Mouse (Mus musculus) forebrain, postnatal 0 days (tissue): ENCODE results near the gene Cpt1b. TPM values are rescaled to one million over a fixed set of nuclear protein-coding genes. Genes with fewer than 3 reads are reported as not detected.
A peak's percentile ranks its signal among the peaks of the same experiment; 100 is the strongest.

Experiments used
- ATAC-seq: fragments of 200-750 bp; cut with Nextera tagmentation; 2 replicates; pipeline ENCODE4 v1.8.0; 2017; ENCODE audit warnings: mild to moderate bottlenecking, moderate library complexity
- DNase-seq: peaks from one replicate; pipeline ENCODE4 v3.0.0-alpha.2; 2015
- H3K27ac ChIP-seq: fragments of 300-500 bp; sonication (generic); 2 replicates; pipeline ENCODE4 v1.5.1; 2014; ENCODE audit warnings: low read depth, mild to moderate bottlenecking, antibody characterized with exemption, low read length, moderate library complexity, mixed read lengths
- H3K27me3 ChIP-seq: fragments of 300-500 bp; sonication (generic); 2 replicates; pipeline ENCODE4 v1.6.1; 2014; ENCODE audit warnings: mild to moderate bottlenecking, low read length, mixed read lengths; ENCODE audit not compliant: insufficient read depth
- H3K36me3 ChIP-seq: fragments of 300-500 bp; sonication (generic); 2 replicates; pipeline ENCODE4 v1.6.1; 2014; ENCODE audit warnings: mild to moderate bottlenecking, moderate library complexity; ENCODE audit not compliant: insufficient read depth
- H3K4me1 ChIP-seq: fragments of 300-500 bp; sonication (generic); 2 replicates; pipeline ENCODE4 v1.6.1; 2014; ENCODE audit warnings: antibody characterized with exemption; ENCODE audit not compliant: insufficient read depth
- H3K4me2 ChIP-seq: fragments of 300-500 bp; sonication (generic); 2 replicates; pipeline ENCODE4 v1.6.1; 2014; ENCODE audit warnings: low read depth, mild to moderate bottlenecking, moderate library complexity
- H3K4me3 ChIP-seq: fragments of 300-500 bp; sonication (generic); 2 replicates; pipeline ENCODE4 v1.5.1; 2014; ENCODE audit warnings: low read depth, low read length, mixed read lengths
- H3K9ac ChIP-seq: fragments of 300-500 bp; sonication (generic); 2 replicates; pipeline ENCODE4 v1.6.1; 2014; ENCODE audit warnings: mild to moderate bottlenecking
- H3K9me3 ChIP-seq: fragments of 300-500 bp; sonication (generic); 2 replicates; pipeline ENCODE4 v1.6.1; 2016; ENCODE audit warnings: low read length
- CTCF ChIP-seq: sonication (generic); IDR thresholded peaks from 2 replicates; pipeline ENCODE4 v1.5.1; 2016; ENCODE audit warnings: antibody characterized with exemption, control low read depth, low read depth
- WGBS: fragments of 180-500 bp; shearing (Covaris S2); extraction: QIAGEN DNeasy Blood & Tissue Kit; methylation state at CpG from one replicate; pipeline ENCODE4 v1.1.7; 2014; 5-methylcytosine and 5-hydroxymethylcytosine counted together
- polyA plus RNA-seq: library from polyadenylated mRNA; unstranded; fragments of >200 nt; fragmentation: Nextera tagmentation; extraction: Ambion mirVana; gene quantifications from 2 replicates; pipeline ENCODE4 v1.2.1, GENCODE M21; 2015
- total RNA-seq: library from RNA; depleted of rRNA; stranded (reverse); fragments of >200 nt; gene quantifications from 2 replicates; pipeline ENCODE4 v1.2.3, GENCODE M21; 2014; rRNA removed

Gene Cpt1b
- total RNA-seq (5.0 TPM in 2 replicates), polyA plus RNA-seq (1.1 and 1.3 TPM in 2 replicates)

DNA sequence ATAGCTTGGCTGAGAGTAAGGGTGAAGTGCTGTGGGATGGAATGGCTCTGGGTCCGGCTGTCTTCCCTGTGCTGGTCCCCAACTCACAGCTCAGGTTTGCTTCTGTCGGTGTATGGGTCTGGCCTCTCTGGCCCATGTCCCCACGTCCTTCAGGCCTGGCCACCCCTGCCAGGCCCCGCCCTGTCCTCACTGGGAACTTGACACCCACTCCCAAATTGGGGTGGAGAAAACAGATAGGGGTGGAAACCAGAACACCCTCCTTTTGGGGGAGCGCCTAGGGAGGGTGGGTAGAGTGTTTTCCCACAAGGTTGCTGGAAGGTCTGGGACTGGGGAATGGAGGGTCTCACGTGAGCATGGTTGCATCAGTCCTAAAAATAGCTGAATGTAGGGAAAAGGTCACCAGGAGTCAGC, at the start of gene Cpt1b:
Gene Cpt1b (minus strand): TSS at position 153 of the 411 bp plus-strand sequence.
- no peak for TF ChIP-seq CTCF
- Histone ChIP-seq H3K4me2 (no peak within 1 kb of the TSS), H3K4me1 (peaks cover 10% of the 10 kb centered on the region; the same call in 1 of the 2 replicates), H3K9me3 (no peaks in the 10 kb centered on the region), H3K4me3 (no peak within 1 kb of the TSS), H3K27me3 (no peaks in the 10 kb centered on the region), H3K9ac (no peak within 1 kb of the TSS), H3K27ac (no peak within 1 kb of the TSS), H3K36me3 (peaks cover 28% of the 10 kb centered on the region)
- no peak for DNase-seq
- 47% methylated on average over 6 of the region's 6 CpGs for WGBS
- ATAC-seq, result no peak

DNA sequence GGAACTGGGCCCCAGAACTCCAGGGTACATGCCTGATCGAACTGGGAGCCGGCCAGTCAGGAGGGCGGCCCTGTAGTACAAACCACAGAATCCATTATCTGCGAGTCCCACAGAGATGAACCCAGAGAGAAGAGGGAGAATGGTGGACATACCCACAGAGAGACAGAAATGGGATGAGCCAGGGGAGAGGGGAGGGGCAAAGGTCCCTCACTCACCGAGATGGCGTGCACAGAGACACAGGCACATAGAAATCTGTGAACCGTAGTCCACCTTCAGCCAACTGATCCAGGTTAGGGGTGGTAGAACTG, 49.6 kb upstream of the Cpt1b start:
- Histone ChIP-seq H3K27me3 (no peaks in the 10 kb centered on the region), H3K27ac (no peak overlapping the region), H3K4me1 (peaks cover 6% of the 10 kb centered on the region; the same call in 1 of the 2 replicates), H3K4me2 (peak overlapping the region; percentile 85), H3K9ac (peak overlapping the region; percentile 67), H3K9me3 (no peaks in the 10 kb centered on the region), H3K4me3 (peak overlapping the region; percentile 60), H3K36me3 (peaks cover 6% of the 10 kb centered on the region; the same call in 1 of the 2 replicates)
- TF ChIP-seq CTCF, result no peak
- no peak for DNase-seq
- 92% methylated on average over 7 of the region's 7 CpGs for WGBS
- ATAC-seq, result no peak

DNA sequence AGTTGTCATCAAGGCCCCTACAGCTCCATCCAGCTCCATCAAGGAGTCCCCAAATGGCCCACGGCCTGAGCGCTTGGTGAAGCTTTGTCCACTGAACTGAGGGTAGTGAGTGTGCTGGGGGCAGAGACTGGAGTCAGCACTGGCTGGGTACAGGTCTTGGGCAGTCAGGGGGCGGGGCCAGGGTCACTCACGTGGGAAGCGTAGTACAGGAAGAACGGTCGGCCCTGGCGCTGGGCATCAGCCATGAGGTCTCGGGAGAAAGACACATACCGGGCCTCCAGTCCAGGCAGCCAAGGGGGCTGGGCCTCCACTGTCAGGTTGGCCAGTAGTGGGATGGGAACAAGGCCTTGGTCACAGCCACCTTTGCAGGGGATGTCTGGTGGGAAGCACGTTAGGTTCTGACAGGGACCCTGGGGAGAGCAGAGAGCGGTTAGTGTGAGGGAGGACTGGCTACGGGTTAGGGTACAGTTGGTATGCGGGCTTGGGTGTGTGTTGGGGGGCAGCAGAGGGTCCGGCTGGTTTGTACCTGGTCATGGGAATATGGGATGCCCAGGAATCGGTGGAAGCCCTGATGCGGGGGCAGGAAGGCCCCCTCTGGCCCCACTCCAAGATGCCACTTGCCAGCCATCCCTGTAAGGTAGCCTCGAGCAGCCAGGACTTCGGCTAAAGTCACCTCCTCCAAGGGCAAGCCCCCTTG, 49.1 kb upstream of the Cpt1b start:
- 87% methylated on average over 19 of the region's 19 CpGs for WGBS
- DNase-seq, result no peak
- no peaks in the 10 kb centered on the region for H3K27me3 ChIP-seq
- no peak overlapping the region for H3K9ac ChIP-seq
- TF ChIP-seq CTCF, result no peak
- no peak for ATAC-seq
- H3K4me3 ChIP-seq, result 0 out of 2 replicates have a peak overlapping the region, but pooled peaks have one; percentile 60
- H3K36me3 ChIP-seq, result peaks cover 6% of the 10 kb centered on the region; the same call in 1 of the 2 replicates
- H3K4me1 ChIP-seq, result peaks cover 6% of the 10 kb centered on the region; the same call in 1 of the 2 replicates
- no peaks in the 10 kb centered on the region for H3K9me3 ChIP-seq
- no peak overlapping the region for H3K27ac ChIP-seq
- H3K4me2 ChIP-seq, result peak overlapping the region; percentile 85; the same call in 1 of the 2 replicates

DNA sequence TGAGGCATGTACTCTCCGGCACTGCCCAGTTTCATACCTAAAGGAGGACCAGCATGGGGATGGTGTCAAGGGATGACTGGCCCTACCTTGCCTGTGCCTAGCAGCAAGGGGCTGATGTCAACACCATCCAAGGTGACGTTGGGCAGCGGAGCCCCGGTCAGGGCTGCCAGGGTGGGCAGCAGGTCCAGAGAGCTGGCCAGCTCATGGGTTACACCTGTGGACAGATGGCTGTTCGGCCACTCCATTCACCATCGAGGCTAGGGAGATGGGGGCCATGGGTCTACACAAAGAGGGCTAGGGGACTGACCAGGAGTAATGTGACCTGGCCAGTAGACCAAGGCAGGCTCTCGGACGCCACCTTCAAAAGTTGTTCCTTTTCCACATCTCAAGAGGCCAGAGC, 48.3 kb upstream of the Cpt1b start:
- H3K27me3 ChIP-seq, result no peaks in the 10 kb centered on the region
- H3K4me2 ChIP-seq, result no peak overlapping the region
- no peak for TF ChIP-seq CTCF
- H3K4me3 ChIP-seq, result no peak overlapping the region
- 98% methylated on average over 8 of the region's 8 CpGs for WGBS
- ATAC-seq, result no peak
- DNase-seq, result no peak
- no peak overlapping the region for H3K27ac ChIP-seq
- H3K36me3 ChIP-seq, result peaks cover 6% of the 10 kb centered on the region; the same call in 1 of the 2 replicates
- H3K9ac ChIP-seq, result no peak overlapping the region
- no peaks in the 10 kb centered on the region for H3K9me3 ChIP-seq
- peaks cover 6% of the 10 kb centered on the region; the same call in 1 of the 2 replicates for H3K4me1 ChIP-seq

DNA sequence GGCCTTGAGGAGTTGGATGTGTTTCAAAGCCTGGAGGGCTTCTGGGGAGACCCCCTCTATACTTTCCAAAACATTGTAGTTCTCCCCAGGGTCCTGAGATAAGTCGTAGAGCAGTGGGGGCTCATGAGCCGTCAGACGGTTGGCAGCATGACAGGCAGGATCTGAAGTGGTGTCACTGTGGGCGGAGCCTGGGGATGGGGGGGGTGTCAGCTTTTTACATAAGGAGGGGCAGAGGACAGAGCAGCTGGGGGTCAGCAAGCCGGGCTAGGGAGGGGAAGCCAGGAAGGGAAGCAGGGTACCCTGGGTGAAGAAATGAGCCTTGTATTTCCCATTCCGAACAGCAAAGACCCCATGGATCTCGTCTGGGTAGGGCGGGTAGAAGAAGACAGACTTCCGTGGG, 47.7 kb upstream of the Cpt1b start:
- H3K4me2 ChIP-seq, result no peak overlapping the region
- DNase-seq (no peak), ATAC-seq (no peak)
- H3K27ac ChIP-seq, result no peak overlapping the region
- H3K36me3 ChIP-seq, result peaks cover 6% of the 10 kb centered on the region; the same call in 1 of the 2 replicates
- no peaks in the 10 kb centered on the region for H3K27me3 ChIP-seq
- no peak overlapping the region for H3K9ac ChIP-seq
- WGBS, result 82% methylated on average over 9 of the region's 9 CpGs
- H3K4me1 ChIP-seq, result peaks cover 6% of the 10 kb centered on the region; the same call in 1 of the 2 replicates
- no peak overlapping the region for H3K4me3 ChIP-seq
- no peak for TF ChIP-seq CTCF
- no peaks in the 10 kb centered on the region for H3K9me3 ChIP-seq

DNA sequence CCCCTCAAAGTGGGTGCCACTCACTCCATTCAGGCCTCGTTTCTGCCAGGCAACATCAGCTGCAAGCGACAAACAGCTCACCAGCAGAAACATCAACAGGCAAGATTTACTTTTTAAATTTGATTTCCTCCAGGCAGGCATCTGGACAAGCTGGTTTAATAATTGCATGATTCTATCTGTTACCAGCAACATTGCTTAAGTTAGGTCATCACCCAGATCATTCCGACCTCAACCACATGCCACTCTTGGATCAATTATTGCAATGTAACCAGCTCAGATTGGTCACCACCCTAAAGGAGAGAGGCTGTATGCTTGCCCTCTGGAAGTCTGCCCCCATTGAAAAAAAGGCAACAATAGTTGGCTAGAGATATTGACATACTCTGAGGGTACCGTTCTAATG, 45.8 kb upstream of the Cpt1b start:
- Histone ChIP-seq H3K27me3 (no peaks in the 10 kb centered on the region), H3K4me1 (peaks cover 6% of the 10 kb centered on the region; the same call in 1 of the 2 replicates), H3K4me3 (no peak overlapping the region), H3K9ac (no peak overlapping the region), H3K36me3 (peaks cover 6% of the 10 kb centered on the region; the same call in 1 of the 2 replicates), H3K27ac (no peak overlapping the region), H3K4me2 (no peak overlapping the region), H3K9me3 (no peaks in the 10 kb centered on the region)
- DNase-seq, result no peak
- WGBS, result 82% methylated on average over 4 of the region's 4 CpGs
- TF ChIP-seq CTCF, result no peak
- ATAC-seq, result no peak

DNA sequence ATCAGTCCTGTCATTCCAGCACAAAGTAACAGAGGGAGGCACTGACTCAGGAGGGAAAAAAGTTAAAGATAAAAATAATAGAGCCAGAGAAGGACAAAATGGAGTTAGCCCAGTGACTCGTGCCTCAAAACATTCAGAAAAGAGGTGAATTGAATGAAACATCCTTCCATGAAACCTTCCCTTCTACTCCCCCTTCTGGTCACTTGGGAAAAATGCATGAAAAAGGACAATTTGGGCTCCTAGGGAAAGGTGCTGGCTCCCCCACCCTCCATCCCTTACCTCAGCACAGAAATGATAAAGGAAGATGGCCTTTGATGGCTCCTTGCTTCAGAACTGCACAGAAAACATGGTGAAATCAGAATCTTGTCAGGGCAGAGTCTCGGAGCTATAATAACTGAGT, 42.9 kb upstream of the Cpt1b start:
- 28% methylated on average over 2 of the region's 2 CpGs for WGBS
- H3K4me2 ChIP-seq, result no peak overlapping the region
- no peak overlapping the region for H3K27ac ChIP-seq
- H3K4me1 ChIP-seq, result no peaks in the 10 kb centered on the region
- peaks cover 8% of the 10 kb centered on the region; the same call in 1 of the 2 replicates for H3K36me3 ChIP-seq
- H3K9ac ChIP-seq, result no peak overlapping the region
- TF ChIP-seq CTCF, result peak; percentile 75
- H3K4me3 ChIP-seq, result no peak overlapping the region
- H3K9me3 ChIP-seq, result no peaks in the 10 kb centered on the region
- DNase-seq, result peak; percentile 59
- H3K27me3 ChIP-seq, result no peaks in the 10 kb centered on the region
- peak; percentile 38; the same call in 1 of the 2 replicates for ATAC-seq
